Mouse (Mus musculus) adrenal gland, postnatal 10 days (tissue): ENCODE data around the gene Atg4d. TPM values are rescaled to one million over a fixed set of nuclear protein-coding genes. Genes with fewer than 3 reads are reported as not detected.
"Not testable (repeated sequence)": the region's sequence is repeated elsewhere in the genome, so short reads cannot be mapped to it uniquely, and the experiment has no call there.

Source experiments
- DNase-seq: peaks from one replicate; pipeline ENCODE4 v3.0.0; 2021; ENCODE audit warnings: mixed read lengths
- total RNA-seq, 2 experiments: library from RNA; stranded (reverse); gene quantifications; 2 replicates each; pipeline ENCODE4 v1.2.3; 2021

The Atg4d gene
- total RNA-seq, 2 experiments from 2014 or later, result 45.4 to 48.1 TPM

DNA sequence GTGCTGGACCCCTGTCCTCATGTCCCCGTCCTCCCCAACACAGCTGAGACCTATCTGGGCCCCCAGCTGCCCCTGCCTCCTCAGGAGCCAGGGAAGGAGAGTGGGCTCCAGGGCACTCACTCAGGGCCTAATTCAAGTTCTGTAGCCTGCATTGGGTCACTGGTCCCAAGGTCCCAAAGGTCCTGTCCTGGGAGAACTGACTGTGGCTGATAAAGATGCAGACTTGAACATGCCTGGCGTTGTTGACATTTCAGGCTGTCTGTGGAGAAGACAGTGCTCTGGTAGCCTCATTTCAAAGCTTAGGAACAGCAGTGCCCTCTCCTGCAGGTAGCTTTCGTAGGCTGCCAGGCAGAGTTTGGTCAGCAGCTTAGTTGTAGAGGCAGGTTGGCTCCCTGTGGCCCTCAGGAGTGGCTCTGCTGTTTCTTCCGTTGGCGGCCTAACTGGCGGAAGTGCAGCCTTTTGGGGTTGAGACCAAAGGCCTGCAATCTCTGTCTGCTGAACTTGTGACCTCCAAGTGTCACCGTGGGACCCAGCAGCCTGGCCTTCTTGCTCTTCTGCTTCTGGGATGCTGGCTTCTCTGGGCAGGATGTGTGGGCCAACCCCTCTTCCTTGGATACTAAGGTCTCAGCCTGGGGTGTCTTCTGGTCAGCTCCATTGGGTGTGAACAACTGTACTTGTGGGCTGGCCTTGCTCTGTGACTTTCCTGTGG, 8.6 kb downstream of the Atg4d start:
- DNase-seq, result peak; percentile 44

DNA sequence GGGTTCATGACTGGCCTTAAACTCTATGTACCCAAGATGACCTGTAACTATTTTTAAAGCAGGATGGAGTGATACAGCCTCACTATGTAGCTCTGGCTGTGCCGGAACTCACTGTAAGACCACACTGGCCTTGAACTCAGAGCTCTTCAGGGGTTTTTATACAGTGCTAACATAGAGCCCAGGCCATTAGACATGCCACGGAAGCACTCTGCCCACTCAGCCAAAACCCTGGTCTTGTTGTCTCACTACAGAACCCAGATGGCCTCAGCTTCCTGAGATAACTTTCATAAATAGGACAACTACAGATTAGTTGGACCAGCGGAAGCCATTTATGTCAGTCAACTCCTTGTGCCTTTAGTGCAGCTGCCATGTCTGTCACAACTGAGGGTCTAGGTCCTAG, 9.2 kb downstream of the Atg4d start:
- DNase-seq, result no peak

DNA sequence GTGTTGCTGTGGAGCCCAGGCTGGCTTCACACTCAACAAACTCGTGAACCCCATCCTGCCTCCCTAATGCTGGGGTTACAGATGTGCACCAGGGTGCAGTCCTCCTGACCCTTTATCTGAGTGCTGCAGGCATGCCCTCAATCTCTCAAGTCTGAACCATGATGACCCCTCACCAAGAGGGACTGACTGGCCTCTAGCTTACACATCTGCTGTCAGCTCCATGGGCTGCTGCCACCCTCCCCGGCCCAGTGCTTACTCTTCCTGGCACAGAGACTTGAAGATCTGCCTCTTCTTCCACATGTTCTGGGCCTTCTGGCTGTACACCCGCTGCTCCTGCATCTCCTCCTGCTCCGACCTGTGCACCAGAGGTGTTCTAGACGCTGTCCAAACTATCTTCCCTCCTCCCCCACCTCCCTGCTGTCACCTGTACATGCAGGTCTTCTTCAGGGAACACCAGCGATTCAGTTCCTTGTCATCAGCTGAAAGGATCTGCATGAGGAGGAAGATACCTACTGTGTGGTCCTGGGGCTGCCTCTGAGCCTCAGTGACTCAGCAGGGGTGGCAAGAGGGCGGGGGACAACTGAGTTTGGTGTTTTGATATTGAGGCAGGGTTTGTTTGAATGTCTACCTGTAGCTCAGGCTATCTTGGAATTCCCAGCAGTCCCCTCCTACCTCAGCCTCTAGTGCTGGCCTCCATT, 10.1 kb downstream of the Atg4d start:
- DNase-seq, result no peak

DNA sequence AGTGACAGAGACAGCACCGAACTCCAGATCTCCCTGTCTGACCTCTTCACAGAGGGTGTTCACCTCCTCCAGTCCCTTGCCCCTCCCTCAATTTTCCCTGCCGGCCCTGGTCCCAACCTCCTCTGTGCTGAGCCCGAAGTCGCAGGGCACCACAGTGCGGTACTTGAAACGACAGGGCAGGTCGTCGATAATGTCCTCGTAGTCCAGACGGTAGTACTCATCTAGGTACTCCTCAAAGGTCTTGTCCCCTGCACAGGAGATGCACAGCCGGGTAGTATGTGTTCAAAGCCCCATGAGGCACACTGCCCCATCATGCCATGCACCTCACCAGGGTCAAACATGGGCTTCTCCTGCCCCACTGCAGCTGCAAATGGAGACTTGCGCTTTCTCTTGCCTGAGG, 10.6 kb downstream of the Atg4d start:
- no peak for DNase-seq

DNA sequence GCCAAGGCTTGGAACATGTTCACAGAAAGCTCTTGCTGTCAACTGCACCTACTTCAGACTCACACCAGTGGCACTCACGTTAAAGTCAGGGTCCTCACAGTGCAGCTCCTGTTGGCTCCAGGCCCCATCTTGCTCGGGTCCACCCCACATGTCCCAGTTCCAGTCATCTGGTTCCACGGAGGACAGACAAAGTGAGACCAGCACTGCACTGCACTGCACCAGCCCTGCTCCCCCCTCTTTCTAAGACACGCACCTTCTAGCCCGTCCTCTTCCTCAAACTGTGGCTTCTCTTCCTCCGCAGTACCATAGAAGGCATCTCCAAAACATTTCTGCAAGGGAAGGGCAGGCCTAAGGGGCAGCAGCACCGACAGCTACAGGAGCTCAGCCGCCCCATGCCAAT, 11.2 kb downstream of the Atg4d start:
- no peak for DNase-seq

DNA sequence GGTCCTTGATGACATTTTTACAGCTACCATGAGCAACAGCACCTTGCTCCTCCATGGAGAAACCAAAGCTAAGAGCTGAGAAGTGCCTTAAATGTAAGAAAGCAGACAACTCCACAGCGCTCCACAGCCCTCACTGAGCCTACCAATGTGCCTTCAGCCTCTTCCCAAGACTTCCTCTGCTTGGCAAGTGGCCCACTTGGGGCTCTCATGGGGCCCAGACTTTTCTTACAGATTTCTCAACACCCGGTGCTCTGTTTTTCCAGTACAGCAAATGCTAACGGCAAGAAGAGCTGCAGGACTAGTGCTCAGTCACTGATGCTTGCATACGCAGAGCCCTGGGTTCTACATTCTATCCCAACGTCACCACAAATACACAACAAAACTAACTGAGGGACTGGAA, 12.7 kb downstream of the Atg4d start:
- DNase-seq, result peak; percentile 72

DNA sequence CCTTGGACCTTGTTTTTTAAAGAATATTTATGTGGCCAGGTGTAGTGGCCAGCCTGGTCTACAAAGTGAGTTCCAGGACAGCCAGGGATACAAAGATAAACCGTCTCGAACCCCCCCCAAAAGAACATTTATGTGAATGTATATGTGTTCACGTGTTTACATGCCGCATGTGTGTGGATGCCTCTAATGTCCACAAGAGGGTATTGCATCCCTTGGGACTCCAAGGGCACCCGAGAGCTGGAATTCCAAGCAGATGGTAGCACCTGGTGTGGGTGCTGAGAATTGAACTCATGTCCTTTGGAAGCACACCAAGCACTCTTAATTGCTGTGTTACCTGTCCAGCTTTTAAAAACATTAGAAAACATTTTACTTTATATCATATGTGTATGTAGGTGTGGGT, 18.5 kb downstream of the Atg4d start:
- DNase-seq, result no peak

DNA sequence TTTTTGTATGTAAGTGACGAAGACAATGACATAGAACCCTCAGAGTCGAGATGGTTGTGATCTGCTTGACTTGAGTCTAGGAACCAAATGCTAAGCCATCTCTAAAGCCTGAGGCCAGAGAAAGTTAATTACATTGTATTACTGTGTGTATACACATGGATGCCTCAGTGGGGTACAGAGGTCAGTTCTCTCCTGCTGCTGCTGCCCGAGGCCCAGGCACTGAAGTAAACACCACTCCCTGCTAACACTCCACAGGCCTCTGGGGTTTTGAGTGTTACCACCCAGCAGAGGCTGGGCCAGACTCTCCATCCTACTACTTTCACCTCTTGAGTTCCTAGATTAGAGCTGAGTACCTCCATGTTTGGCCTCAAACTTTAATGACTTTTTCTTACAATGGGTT, 18.9 kb downstream of the Atg4d start:
- no peak for DNase-seq

GRCm38 (mm10) chr9:21286753-21287152, 21.7 kb downstream of the Atg4d start:
- no peak for DNase-seq

- peak; percentile 98 for DNase-seq
These were observed 22.7 kb downstream of the Atg4d start, which contains the start of gene Kri1 for GRCm38 (mm10) chr9:21287571-21288402. TSS of gene Kri1 (minus strand) at chr9:21287969.

GRCm38 (mm10) chr9:21288404-21289336, 23.6 kb downstream of the Atg4d start:
- peak; percentile 51 for DNase-seq

DNA sequence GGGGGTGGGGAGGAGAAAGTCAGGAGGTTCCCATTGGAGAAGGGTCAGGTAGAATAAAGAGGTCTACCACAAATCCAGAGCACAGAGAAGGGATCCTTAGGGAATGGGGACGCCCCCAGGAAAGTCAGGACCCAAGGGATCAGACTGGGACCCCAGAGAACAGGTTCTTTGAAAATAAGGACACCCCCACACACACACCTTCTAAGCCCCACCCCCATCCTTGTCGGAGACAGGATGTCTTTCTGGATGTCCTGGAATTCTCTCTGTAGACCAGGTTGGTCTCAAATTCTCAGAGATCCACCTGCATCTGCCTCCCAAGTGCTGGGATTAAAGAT, 24.2 kb downstream of the Atg4d start:
- no peak for DNase-seq

DNA sequence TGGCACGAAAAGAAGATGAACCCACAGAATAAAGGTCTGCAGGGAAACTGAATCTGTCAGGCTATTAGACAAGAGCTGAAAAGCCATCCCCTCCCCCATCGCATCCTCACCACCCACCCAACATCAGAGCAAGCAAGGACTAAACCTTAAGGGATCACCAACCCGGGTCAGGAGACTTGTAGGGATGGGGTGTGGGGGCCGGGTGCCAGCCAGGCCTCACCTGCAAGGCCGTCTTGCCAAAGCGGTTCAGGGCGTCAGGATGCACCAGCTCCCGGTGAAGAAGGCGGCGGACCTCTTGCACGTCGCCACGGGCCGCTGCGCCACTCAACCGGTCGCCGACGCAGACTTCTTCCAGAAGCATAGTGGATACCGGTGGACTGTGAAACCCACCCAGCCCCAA, 25.5 kb downstream of the Atg4d start:
- no peak for DNase-seq

DNA sequence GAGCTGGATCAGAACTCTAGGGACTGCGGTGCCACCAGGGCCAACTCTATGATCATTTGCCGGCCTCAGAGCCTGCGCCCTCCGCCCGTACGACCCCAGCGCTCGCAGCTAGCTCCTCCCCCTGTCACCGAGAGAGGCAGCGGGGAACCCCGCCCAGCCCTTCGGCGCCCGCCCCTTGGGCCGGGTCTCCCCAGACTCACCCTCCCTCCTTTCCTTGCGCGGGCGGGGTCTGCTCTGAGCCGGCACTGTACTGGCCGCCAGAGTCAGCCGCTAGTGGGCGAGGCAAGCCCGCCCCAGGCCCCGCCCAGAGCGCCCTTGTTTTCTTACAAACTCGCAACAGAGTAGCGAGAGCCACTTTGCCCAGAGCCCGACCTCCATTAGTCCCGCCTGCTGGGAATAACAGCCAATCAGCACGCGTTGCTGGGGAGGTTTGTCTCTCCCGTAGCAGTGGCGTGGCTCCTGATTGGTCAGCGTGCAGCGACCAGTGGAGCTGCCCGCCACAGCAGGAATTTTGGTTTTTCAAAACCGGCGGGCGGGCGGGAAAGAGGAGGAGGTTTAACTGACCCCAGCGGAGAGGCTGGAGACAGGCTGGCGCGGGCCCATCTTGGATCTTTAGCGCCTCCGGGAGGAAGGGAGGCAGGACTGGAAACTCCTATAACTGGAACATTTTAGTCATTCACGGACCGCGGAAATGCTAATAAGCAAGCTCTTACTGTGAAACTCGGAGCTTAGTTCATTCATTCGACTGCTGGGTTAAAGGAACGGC, 26.1 kb downstream of the Atg4d start, which contains the start of gene Cdkn2d:
TSS of gene Cdkn2d (minus strand) at position 386 of the 766 bp plus-strand sequence.
- peak; percentile 100 for DNase-seq

- not testable (repeated sequence) for DNase-seq
These were observed 26.8 kb downstream of the Atg4d start for GRCm38 (mm10) chr9:21291868-21292267.

DNA sequence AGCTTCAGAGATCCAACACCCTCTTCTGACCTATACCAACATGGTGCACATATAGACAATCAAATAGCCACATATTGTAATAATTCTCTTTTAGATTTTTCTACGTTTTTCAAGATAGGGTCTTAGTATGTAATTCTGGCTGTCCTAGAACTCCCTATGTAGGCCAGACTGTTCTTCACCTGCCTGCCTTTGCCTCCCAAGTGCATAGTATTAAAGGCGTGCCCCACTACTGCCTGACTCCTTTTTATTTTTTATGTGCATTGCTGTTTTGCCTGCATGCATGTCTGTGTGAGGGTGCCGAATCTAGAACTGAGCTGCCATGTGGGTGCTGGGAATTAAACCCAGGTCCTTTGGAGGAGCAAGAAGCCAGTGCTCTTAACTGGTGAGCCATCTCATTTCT, 27.2 kb downstream of the Atg4d start:
- no peak for DNase-seq

- DNase-seq, result no peak
These were observed 33.9 kb downstream of the Atg4d start for GRCm38 (mm10) chr9:21299014-21299413.

- DNase-seq, result no peak
These were observed 40.0 kb downstream of the Atg4d start for GRCm38 (mm10) chr9:21305065-21305464.

DNA sequence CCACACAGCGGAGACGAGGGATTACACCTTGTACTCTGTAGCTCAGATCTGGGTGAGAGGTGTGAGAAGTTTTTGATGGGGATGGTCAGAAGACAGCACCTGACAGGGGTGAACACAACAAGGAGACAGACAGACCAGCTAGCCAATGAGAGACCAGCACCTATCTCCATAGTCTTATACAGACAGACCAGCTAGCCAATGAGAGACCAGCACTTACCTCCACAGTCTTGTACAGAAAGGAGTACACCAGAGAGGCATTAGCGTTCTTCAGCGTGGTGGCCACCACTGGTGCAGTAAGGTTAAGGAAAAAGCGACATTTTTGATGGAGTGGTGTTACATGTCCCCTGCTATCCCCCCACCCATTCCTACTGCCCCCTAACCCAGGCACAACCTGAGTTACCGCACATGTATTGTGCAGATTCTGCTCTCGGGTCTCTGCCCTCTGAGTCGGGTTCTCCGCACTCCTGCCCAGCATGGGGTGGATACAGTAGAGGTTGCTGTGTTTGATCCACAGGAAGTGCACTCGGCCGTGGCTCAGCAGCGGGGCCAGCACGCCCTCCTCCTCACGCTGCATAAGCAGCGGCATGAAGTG, 44.2 kb downstream of the Atg4d start:
- no peak for DNase-seq

- no peak for DNase-seq
These were observed 46.6 kb downstream of the Atg4d start for GRCm38 (mm10) chr9:21311695-21312094.

GRCm38 (mm10) chr9:21312134-21312533, 47.0 kb downstream of the Atg4d start, which contains the start of gene Ap1m2:
TSS of gene Ap1m2 (minus strand) at chr9:21312337.
- DNase-seq, result no peak
